Mouse (Mus musculus) left cerebral cortex, postnatal 10 days (tissue): ENCODE measurements around the gene Myo1e. TPM values are rescaled to one million over a fixed set of nuclear protein-coding genes. Genes with fewer than 3 reads are reported as not detected.

Source experiments
- DNase-seq, 2 experiments: peaks; one replicate each; pipeline ENCODE4 v3.0.0; 2021 to 2022; ENCODE audit warnings: low spot score in 2 of 2, mixed read lengths in 1 of 2; ENCODE audit errors: extremely low spot score in 1 of 2
- intact Hi-C: fragments of 180-260 bp; cut with DNase I; formaldehyde crosslinking; loops from one replicate; pipeline ENCODE4 v1.15.1; 2025
- microRNA-seq: library from miRNA; unstranded; fragments of <30 nt; microRNA quantifications from one replicate; pipeline ENCODE4 v1.2.0, GENCODE M21; 2022
- total RNA-seq, 2 experiments: library from RNA; stranded (reverse); gene quantifications; 2 replicates each; pipeline ENCODE4 v1.2.3; 2021

Gene Myo1e
- total RNA-seq, 2 experiments from 2014 or later = 7.6 to 9.9 TPM

GRCm38 (mm10) chr9:70449072-70449471, 241.9 kb downstream of the Myo1e start:
- intact Hi-C loops = loop anchor here (10.0 kb wide), 1 partner anchor 136 kb away; no protein-coding TSS in a partner anchor
- DNase-seq = no peak

Small RNAs within 50 kb of the gene (microRNA-seq; reads per million reads assigned to microRNA genes)
- not detected for gene Mir5626

Other genes with a start within 250 kb of the Myo1e start
- 10 to 100 TPM; 37.2 to 45.1 TPM for gene Bnip2, start 217.9 kb upstream of the Myo1e start, total RNA-seq
- gene Gtf2a2, start 194.8 kb upstream of the Myo1e start, total RNA-seq = 10 to 100 TPM; 66.9 to 77.5 TPM
- gene Gcnt3, start 169.3 kb upstream of the Myo1e start, total RNA-seq = not detected
- 100 to 1,000 TPM; 189 to 191 TPM for gene Fam81a, start 64.8 kb upstream of the Myo1e start, total RNA-seq
- 1 to 10 TPM; 3.6 TPM for gene Ccnb2, start 214.2 kb downstream of the Myo1e start, total RNA-seq